Mouse (Mus musculus): ENCODE data around the gene Pdzd7. TPM values are rescaled to one million over a fixed set of nuclear protein-coding genes. Genes with fewer than 3 reads are reported as not detected.
A peak's percentile ranks its signal among the peaks of the same experiment; 100 is the strongest.

The Pdzd7 gene
- total and polyA plus RNA-seq, 2 experiments from 2014 or later = 1.9 to 7.7 TPM

- Histone ChIP-seq H3K4me3 (ENCODE audit: low read length) (peak overlapping the region; percentile 69), H3K9me3 (ENCODE audit: low read length) (no peaks in the 10 kb centered on the region), H3K27me3 (ENCODE audit: insufficient read depth, low read length) (no peaks in the 10 kb centered on the region; the same call in 1 of the 2 replicates), H3K4me1 (ENCODE audit: insufficient read depth, low read length) (peaks cover 31% of the 10 kb centered on the region), H3K27ac (peak overlapping the region; percentile 93), H3K36me3 (ENCODE audit: insufficient read depth, low read length) (no peaks in the 10 kb centered on the region; the same call in 1 of the 2 replicates), H3K4me2 (ENCODE audit: low read depth, low read length) (peak overlapping the region; percentile 83), H3K9ac (replicated peaks; ENCODE audit: low read length) (peak overlapping the region; percentile 75)
- TF ChIP-seq CTCF (IDR thresholded peaks at IDR 0.05; ENCODE audit: low read depth) = peak; percentile 69
- WGBS = under 1% methylated on average over 23 of the region's 27 CpGs
- DNase-seq (ENCODE audit: low spot score) (peak; percentile 92), ATAC-seq (peak; percentile 73)
Observed at GRCm38 (mm10) chr19:45017216-45017771, 28.2 kb downstream of the Pdzd7 start.

GRCm38 (mm10) chr19:45016341-45017215 is 28.9 kb downstream of the Pdzd7 start:
- peak overlapping the region; percentile 93 for H3K27ac ChIP-seq
- no peaks in the 10 kb centered on the region for H3K9me3 ChIP-seq (ENCODE audit: low read length)
- peak overlapping the region; percentile 37; the same call in 1 of the 2 replicates for H3K9ac ChIP-seq (replicated peaks; ENCODE audit: low read length)
- no peak for TF ChIP-seq CTCF (IDR thresholded peaks at IDR 0.05; ENCODE audit: low read depth)
- 0 out of 2 replicates have a peak, but pooled peaks cover 3% of the 10 kb centered on the region for H3K36me3 ChIP-seq (ENCODE audit: insufficient read depth, low read length)
- ATAC-seq (peak; percentile 42), DNase-seq (ENCODE audit: low spot score) (peak; percentile 86)
- H3K4me1 ChIP-seq (ENCODE audit: insufficient read depth, low read length) = peaks cover 31% of the 10 kb centered on the region
- peak overlapping the region; percentile 69 for H3K4me3 ChIP-seq (ENCODE audit: low read length)
- H3K27me3 ChIP-seq (ENCODE audit: insufficient read depth, low read length) = no peaks in the 10 kb centered on the region; the same call in 1 of the 2 replicates
- 2% methylated on average over 17 of the region's 18 CpGs for WGBS
- peak overlapping the region; percentile 83 for H3K4me2 ChIP-seq (ENCODE audit: low read depth, low read length)

- peaks cover 31% of the 10 kb centered on the region for H3K4me1 ChIP-seq (ENCODE audit: insufficient read depth, low read length)
- DNase-seq (ENCODE audit: low spot score) = no peak
- no peaks in the 10 kb centered on the region; the same call in 1 of the 2 replicates for H3K27me3 ChIP-seq (ENCODE audit: insufficient read depth, low read length)
- peak overlapping the region; percentile 69 for H3K4me3 ChIP-seq (ENCODE audit: low read length)
- peak; percentile 14 for ATAC-seq
- TF ChIP-seq CTCF (IDR thresholded peaks at IDR 0.05; ENCODE audit: low read depth) = no peak
- H3K27ac ChIP-seq = peak overlapping the region; percentile 93
- H3K36me3 ChIP-seq (ENCODE audit: insufficient read depth, low read length) = peaks cover 10% of the 10 kb centered on the region; the same call in 1 of the 2 replicates
- no peaks in the 10 kb centered on the region for H3K9me3 ChIP-seq (ENCODE audit: low read length)
- H3K9ac ChIP-seq (replicated peaks; ENCODE audit: low read length) = peak overlapping the region; percentile 37
- peak overlapping the region; percentile 83 for H3K4me2 ChIP-seq (ENCODE audit: low read depth, low read length)
- 1% methylated on average over 34 of the region's 34 CpGs for WGBS
Observed at GRCm38 (mm10) chr19:45015518-45016281, 29.8 kb downstream of the Pdzd7 start.

- no peaks in the 10 kb centered on the region; the same call in 1 of the 2 replicates for H3K27me3 ChIP-seq (ENCODE audit: insufficient read depth, low read length)
- TF ChIP-seq CTCF (IDR thresholded peaks at IDR 0.05; ENCODE audit: low read depth) = no peak
- peak overlapping the region; percentile 69 for H3K4me3 ChIP-seq (ENCODE audit: low read length)
- peaks cover 31% of the 10 kb centered on the region for H3K4me1 ChIP-seq (ENCODE audit: insufficient read depth, low read length)
- H3K9ac ChIP-seq (replicated peaks; ENCODE audit: low read length) = peak overlapping the region; percentile 37; the same call in 1 of the 2 replicates
- peak overlapping the region; percentile 83 for H3K4me2 ChIP-seq (ENCODE audit: low read depth, low read length)
- WGBS = 0% methylated on average over 23 of the region's 25 CpGs
- H3K9me3 ChIP-seq (ENCODE audit: low read length) = no peaks in the 10 kb centered on the region
- peaks cover 18% of the 10 kb centered on the region; the same call in 1 of the 2 replicates for H3K36me3 ChIP-seq (ENCODE audit: insufficient read depth, low read length)
- DNase-seq (ENCODE audit: low spot score) (no peak), ATAC-seq (no peak)
- H3K27ac ChIP-seq = peak overlapping the region; percentile 20; the same call in 1 of the 2 replicates
Observed at GRCm38 (mm10) chr19:45014981-45015402, 30.5 kb downstream of the Pdzd7 start.

GRCm38 (mm10) chr19:45014335-45014971 is 31.1 kb downstream of the Pdzd7 start, which contains the start of gene Lzts2:
Gene Lzts2 (plus strand): TSS chr19:45014414.
- Histone ChIP-seq H3K27me3 (ENCODE audit: insufficient read depth, low read length) (no peaks in the 10 kb centered on the region; the same call in 1 of the 2 replicates), H3K9ac (replicated peaks; ENCODE audit: low read length) (peak within 1 kb of the TSS; percentile 37; the same call in 1 of the 2 replicates), H3K4me3 (ENCODE audit: low read length) (peak within 1 kb of the TSS; percentile 69), H3K4me2 (ENCODE audit: low read depth, low read length) (peak within 1 kb of the TSS; percentile 83), H3K4me1 (ENCODE audit: insufficient read depth, low read length) (peaks cover 31% of the 10 kb centered on the region), H3K27ac (peak within 1 kb of the TSS; percentile 20; the same call in 1 of the 2 replicates), H3K9me3 (ENCODE audit: low read length) (no peaks in the 10 kb centered on the region), H3K36me3 (ENCODE audit: insufficient read depth, low read length) (peaks cover 18% of the 10 kb centered on the region; the same call in 1 of the 2 replicates)
- no peak for ATAC-seq
- no peak for DNase-seq (ENCODE audit: low spot score)
- no peak for TF ChIP-seq CTCF (IDR thresholded peaks at IDR 0.05; ENCODE audit: low read depth)
- WGBS = 17% methylated on average over 10 of the region's 10 CpGs
